Mouse (Mus musculus) gastrocnemius, postnatal 25 days (tissue): ENCODE results near the gene Agrn. TPM values are rescaled to one million over a fixed set of nuclear protein-coding genes. Genes with fewer than 3 reads are reported as not detected.
"Not testable (repeated sequence)": the region's sequence is repeated elsewhere in the genome, so short reads cannot be mapped to it uniquely, and the experiment has no call there.

ENCODE experiments used
- DNase-seq: peaks from one replicate; pipeline ENCODE4 v3.0.0; 2022
- microRNA-seq, 2 experiments: library from miRNA; unstranded; fragments of <30 nt; microRNA quantifications; one replicate each; pipeline ENCODE4 v1.2.0; 2021; ENCODE audit warnings: borderline replicate concordance in 2 of 2
- total RNA-seq, 2 experiments: library from RNA; stranded (reverse); gene quantifications; 1 replicate in 1 of 2; 2 replicates in 1 of 2; pipeline ENCODE4 v1.2.3; 2021

Gene Agrn
- total RNA-seq, 2 experiments from 2014 or later, result 9.7 to 11.3 TPM

DNA sequence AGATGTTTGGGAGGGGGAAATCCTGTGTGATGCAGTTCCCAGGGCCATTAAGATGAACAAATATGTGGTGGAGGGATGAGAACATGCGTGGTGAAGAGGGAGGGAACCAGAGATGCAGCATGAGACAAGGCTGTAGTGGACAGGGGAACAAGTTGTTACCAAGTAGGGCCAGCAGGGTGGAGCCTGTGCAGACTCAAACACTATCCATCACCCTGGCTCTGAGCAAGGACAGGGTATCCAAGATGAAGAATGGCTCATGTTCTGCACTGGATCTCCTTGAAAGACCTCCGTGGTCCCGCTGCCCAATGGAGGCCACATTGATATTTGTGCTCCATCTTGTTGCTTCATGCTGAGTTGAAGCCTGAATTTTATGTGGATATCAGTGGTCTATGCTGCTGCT is 42.5 kb downstream of the Agrn start:
- no peak for DNase-seq

DNA sequence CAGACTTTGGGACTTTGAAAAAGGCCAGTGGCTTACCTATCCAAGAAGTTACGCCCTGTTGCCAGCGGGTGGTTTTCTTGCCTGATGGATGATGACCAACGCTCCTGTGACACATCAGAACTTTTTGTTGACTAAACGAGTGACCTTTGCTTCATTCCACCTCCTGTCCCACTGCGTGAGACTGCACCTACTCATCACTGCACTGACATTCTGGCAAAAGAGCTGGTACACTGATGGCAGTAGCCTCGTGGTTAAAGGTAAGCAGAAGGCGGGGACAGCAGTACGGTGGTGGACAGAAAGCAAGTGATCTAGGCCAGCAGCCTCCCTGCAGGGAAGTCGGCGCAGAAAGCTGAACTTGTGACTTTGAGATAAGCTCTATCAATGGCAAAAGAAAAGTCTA is 46.4 kb downstream of the Agrn start:
- DNase-seq, result not testable (repeated sequence)

DNA sequence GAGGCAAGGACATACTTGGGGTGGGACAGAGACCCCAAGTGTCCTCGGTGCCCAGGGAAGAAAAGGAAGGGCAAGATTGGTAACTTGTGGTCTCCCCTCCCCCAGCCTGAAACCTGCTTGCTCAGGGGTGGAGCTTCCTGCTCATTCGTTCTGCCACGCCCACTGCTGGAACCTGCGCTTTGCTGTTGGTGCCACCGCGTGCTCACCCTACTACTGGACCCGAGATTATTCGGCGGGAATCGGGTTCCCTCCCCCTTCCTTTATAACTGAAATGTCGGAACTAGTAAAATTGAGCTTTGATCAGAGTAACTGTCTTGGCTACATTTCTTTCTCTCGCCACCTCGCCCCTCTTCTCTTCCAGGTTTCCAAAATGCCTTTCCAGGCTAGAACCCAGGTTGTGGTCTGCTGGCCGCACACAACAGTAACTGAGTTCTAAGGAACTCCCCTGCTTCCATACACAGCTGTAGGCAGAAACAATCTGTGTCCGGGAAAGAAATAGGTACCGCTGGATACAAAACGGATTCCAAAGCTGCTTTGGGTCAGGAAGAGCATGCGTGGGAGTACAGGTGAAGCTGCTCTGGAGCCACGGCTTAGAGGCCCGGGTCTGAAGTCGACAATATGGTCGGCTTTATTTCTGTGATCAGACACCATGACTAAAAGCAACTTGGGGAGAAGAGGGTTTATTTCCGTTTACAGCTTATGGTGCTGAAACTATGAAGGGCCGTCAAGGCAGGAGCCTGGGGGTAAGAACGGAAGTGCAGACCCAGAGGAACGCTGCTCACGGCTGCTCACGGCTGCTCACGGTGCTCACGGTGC is 60.8 kb downstream of the Agrn start:
- no peak for DNase-seq

DNA sequence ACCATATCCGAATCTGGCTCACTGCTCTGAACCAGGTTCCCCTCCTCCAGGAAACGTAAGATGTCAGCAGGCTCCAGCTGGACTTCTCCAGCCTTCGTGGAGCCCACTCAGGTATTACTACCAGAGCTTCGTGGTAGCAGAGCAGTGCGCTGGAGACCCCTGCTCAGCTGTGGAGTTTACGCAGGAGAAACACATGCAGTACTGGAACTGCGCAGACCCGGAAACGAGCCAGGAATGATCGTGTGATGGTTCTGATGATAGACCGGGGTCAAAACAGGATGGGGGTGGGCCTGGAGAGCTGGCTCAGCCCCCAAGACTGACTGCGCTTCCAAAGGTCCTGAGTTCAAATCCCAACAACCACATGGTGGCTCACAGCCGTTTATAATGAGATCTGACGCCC is 61.5 kb downstream of the Agrn start:
- DNase-seq, result no peak

DNA sequence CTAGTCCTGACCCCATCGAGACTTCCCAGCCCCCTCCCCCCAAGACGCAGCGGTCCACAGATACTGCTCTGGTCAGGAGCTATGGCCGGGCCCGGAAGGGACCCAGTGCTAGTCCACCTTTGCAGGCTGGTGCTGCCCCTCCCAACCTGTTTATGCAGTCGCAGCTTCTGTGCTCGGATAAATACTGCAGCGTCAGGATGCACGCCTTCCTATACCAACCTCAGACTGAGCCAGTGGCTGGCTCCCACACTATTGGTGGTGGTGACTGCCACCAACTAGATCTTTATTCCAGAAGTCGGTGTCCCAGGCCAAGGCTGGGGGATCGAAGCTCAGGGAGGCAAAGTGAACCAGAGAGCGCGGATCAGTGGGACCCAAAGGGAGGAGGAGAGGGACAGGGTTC is 62.2 kb downstream of the Agrn start:
- DNase-seq, result no peak

DNA sequence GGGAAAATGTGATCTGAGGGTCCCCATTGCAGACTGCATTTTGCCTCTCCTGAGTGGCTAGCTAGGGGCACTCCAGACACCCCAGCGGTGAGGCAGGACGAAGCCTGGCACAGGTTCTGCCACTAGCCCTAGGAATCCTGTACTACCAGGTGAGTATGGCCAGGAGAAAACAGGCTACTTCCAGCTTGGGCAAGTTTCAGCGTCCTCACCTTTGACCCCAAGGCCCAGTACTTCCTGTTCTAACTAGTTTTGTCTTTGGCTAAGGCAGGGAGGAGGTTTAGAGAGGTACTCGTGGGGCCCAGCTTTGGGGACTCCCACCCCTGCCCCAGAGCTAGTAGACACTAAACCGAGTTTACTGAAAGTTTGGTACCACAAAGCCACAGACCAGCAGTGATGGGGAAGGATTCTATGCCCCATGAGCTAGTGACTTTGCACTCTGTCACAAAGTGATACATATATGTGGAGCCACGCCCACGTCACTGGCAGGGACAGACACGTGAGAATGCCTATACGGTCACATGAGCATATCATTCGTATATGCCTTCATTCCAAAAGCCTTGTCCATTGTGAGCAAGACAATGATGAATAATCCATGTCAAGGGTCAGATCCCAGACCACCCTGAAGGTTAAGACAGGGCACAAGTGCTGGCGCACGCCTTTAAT is 63.2 kb downstream of the Agrn start:
- DNase-seq, result no peak

DNA sequence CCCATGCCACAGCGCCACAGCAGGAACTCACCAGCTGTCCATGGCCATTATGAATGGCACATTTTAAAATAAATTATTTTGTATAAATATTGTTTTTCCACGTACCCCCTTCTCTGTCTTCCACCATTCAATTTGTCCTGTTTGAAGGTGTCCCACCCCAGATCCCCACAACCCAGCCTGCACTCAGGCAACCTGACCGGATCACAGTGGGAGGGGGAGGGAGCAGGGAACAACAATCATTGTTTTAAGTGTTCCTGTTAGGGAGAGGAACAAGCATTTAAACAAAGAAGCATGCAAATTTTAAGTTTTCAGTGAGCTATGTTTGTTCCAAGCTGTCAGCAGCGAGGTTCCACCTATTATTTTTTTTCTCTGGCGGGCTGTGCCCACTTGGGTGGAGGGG is 64.0 kb downstream of the Agrn start:
- no peak for DNase-seq

DNA sequence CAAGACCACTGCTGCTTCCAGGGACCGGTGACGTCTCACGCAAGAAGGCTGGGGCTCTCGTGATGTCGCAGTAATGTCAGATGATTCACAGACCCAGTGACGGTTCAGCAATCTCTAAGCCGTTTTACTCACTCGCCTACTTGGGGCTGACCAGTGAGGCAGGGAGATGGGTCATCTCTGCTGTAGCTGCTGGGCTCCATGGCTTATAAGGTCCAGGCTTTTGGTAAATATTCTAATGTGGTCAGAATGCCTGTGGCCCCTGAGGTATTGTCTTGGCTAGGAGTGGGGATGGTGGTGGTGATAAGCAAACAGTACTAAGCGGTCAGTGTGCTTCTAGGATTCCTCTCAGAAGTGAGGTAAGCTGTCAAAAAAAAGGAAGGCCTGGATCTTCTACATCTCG is 66.3 kb downstream of the Agrn start:
- DNase-seq, result no peak

DNA sequence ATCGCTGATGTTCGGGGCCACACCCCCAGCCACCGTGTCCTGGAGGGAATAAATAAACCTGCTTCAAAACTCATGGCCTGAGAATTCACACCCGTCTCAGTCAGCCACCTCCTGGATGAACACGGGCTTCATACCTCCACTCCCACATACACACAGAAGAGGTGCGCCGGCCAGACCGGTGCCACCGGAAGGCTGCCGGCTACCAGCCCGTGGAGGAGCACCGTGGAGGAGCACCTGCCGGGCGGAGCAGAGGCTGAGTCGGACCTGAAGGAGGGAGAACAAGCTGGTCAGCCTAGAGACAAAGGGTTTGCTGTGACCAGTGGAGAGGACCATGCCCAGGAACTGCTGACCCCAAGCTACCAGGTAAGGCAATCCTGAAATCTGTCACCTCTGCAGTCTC is 66.9 kb downstream of the Agrn start, which contains the start of gene Rnf223:
Rnf223 (plus strand) TSS at position 78 of the 400 bp plus-strand sequence.
- no peak for DNase-seq

DNA sequence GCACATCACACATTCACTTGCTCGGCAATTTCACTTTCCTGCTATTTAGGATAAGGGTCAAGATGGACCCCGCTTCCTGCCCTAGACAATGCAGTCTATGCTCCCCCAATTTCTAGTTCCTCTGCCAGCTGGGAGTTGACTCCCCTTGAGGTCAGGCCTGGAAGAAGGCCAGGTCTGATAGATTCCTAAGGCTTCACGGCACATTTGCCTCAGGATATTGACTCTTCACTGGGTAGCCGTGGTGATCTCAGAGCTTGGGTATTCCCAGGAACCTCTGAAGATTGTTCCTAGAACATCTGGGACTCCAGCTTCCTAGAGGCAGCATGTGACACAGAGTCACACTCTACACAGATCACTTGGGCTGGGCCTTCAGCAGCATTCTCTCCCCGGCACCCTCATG is 68.5 kb downstream of the Agrn start:
- no peak for DNase-seq

DNA sequence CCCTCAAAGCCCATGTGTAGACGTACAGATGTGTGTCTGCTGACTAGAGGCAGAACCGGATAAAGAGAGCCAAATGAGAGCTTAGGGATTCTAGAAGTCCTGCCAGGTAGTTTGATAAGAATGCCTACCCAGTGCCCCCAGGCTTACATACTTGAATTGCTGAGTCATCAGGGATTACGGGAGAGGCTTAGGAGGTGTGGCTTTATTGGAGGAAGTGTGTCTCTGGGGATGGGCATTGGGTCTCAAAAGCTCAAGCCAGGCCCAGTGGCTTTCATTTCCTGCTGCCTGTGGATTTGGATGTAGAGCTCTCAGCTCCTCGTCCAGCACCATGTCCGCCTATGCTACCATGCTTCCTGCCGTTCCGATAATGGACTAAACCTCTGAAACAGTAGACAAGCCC is 70.4 kb downstream of the Agrn start:
- DNase-seq, result no peak

DNA sequence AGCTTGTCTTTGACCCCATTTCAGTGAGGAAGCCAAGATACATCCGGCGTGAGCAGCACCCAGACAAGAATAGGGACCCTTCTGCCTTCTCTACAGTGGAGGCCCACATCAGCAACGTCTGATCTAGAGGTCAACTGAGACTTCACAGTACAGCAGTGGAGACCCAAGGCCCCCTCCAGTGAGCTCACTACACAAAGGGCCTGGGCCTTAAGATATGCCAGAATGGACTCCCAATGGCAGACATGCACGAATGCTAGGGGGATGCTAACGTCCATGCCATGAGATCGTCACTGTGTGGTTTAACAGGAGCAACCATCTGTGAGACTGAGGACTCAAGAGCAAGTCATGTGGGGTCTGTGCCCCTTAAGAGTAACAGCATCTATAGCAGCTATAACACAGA is 71.9 kb downstream of the Agrn start:
- DNase-seq, result no peak

DNA sequence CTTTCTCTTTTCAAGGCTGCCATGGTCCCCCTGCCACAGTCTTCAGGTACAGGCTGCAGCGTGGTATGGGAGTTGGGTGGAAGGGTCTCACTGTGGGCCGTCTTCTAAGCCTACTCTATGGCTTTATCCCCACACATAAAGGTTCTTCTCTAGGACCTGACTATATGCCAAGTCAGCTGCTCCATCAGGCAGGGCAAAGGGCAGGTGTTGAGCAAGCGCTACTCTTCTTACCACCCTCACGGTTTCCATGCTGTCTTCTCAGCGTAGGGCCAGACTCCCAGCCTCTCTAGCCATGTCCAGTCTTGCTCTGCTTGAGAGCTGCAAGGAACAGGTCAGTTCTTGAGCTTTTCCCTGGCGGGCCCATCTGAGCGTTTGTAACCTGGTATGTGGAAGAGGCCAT is 73.2 kb downstream of the Agrn start:
- no peak for DNase-seq

Small RNA genes lying within 50 kb of the gene (microRNA-seq; reads per million reads assigned to microRNA genes)
- 0 to 1.9 reads per million in 2 experiments for gene Mir7658

Other genes with a start within 250 kb of the Agrn start
- gene C1qtnf12, start 235.2 kb downstream of the Agrn start, total RNA-seq, result 10 to 100 TPM; 14.7 to 16.1 TPM
- 1 to 10 TPM; 1.2 to 1.6 TPM for gene B3galt6, start 204.8 kb downstream of the Agrn start, total RNA-seq
- 10 to 100 TPM; 67.0 to 79.3 TPM for gene Sdf4, start 204.6 kb downstream of the Agrn start, total RNA-seq
- gene Tnfrsf4, start 183.6 kb downstream of the Agrn start, total RNA-seq, result under 1 TPM; 0.51 to 0.80 TPM
- gene Tnfrsf18, start 171.3 kb downstream of the Agrn start, total RNA-seq, result not detected
- gene Ttll10, start 138.1 kb downstream of the Agrn start, total RNA-seq, result not detected
- 1 to 10 TPM; 2.2 to 4.3 TPM for gene 9430015G10Rik, start 87.5 kb downstream of the Agrn start, total RNA-seq
- gene Rnf223, start 67.0 kb downstream of the Agrn start, total RNA-seq, result not detected
- 1 to 10 TPM; 1.0 to 1.1 TPM for gene Isg15, start 3.3 kb upstream of the Agrn start, total RNA-seq
- gene AW011738, start 5.8 kb upstream of the Agrn start, total RNA-seq, result 1 to 10 TPM; 2.9 to 3.9 TPM
- gene Perm1, start 18.4 kb upstream of the Agrn start, total RNA-seq, result 100 to 1,000 TPM; 169 to 182 TPM
- 1 to 10 TPM; 5.4 to 6.9 TPM for gene Plekhn1, start 37.4 kb upstream of the Agrn start, total RNA-seq
- 10 to 100 TPM; 26.7 to 27.9 TPM for gene Noc2l, start 38.5 kb upstream of the Agrn start, total RNA-seq
- gene Samd11, start 58.2 kb upstream of the Agrn start, total RNA-seq, result under 1 TPM in 1 of 2 experiments, not detected in 1; 0.16 TPM
- gene Vmn2r-ps159, start 133.6 kb upstream of the Agrn start, total RNA-seq, result not detected